Mouse (Mus musculus): ENCODE measurements around the gene Plxnb1. TPM values are rescaled to one million over a fixed set of nuclear protein-coding genes. Genes with fewer than 3 reads are reported as not detected.
A peak's percentile ranks its signal among the peaks of the same experiment; 100 is the strongest.

Gene Plxnb1
- total and polyA plus RNA-seq, 3 experiments = under 0.01 TPM; not detected in 2

DNA sequence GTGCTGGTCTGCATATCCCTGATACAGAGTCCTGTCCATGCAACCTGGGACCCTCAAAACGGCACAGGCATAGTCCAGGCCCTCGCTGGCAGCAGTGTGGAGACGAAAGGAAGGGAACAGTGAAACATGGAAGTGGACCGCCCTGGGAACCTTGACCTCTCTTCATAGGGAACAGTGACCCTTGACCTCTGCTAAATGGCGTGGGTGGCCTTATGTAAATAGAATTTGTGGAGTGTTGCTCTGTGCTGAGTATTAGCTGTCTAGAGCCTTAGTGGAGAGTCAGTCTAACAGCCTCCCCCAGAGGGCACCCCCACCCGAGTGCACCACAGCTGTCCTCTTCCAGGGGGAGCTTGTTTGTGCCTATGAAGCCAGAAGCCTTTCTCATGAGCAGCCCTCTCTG, 2.4 kb upstream of the Plxnb1 start:
- peaks cover 35% of the 10 kb centered on the region for H3K27me3 ChIP-seq (replicated peaks)
- peaks cover 4 to 9% of the 10 kb centered on the region in 2 experiments; a peak in 2 of 4 replicates for H3K4me1 ChIP-seq (ENCODE audit: control insufficient read depth in 1 of 2, insufficient read depth in 2 of 2)
- H3K9me3 ChIP-seq (replicated peaks; ENCODE audit: low read length) = no peaks in the 10 kb centered on the region
- no peak overlapping the region for H3K4me3 ChIP-seq (replicated peaks in 1 of 3; ENCODE audit: low read depth in 2 of 3, low read length in 2 of 3, poor library complexity in 1 of 3)
- H3K79me2 ChIP-seq (replicated peaks; ENCODE audit: control insufficient read depth, extremely low read depth, insufficient read depth, poor library complexity, severe bottlenecking) = no peaks in the 10 kb centered on the region
- peaks cover 28 to 49% of the 10 kb centered on the region in 2 experiments for H3K36me3 ChIP-seq (replicated peaks in 1 of 2; ENCODE audit: control insufficient read depth in 1 of 2, insufficient read depth in 1 of 2, low read length in 1 of 2)
- H3K27ac ChIP-seq (ENCODE audit: insufficient read depth, low read depth) = no peak overlapping the region
- dilution Hi-C loops (cut with MboI; ENCODE audit: extremely low pct_ligation_motif_present, extremely low pct_unique_long_range_greater_than_20kb, low sequenced_read_pairs) = no loop called here
- H3K9ac ChIP-seq (ENCODE audit: insufficient read depth, low read depth) = no peak overlapping the region
- in situ Hi-C loops (cut with MboI; ENCODE audit: low pct_ligation_motif_present, low pct_unique_long_range_greater_than_20kb, low sequenced_read_pairs) = no loop called here
- TF ChIP-seq MAX (IDR thresholded peaks at IDR 0.05; ENCODE audit: low read length) (no peak), MAZ (IDR thresholded peaks at IDR 0.05; ENCODE audit: low read depth, low read length) (no peak)
- no peak for DNase-seq (ENCODE audit: extremely low read depth)
- no peak overlapping the region for H3K4me2 ChIP-seq (ENCODE audit: insufficient read depth, low read depth, poor library complexity, severe bottlenecking)

- Histone ChIP-seq H3K27me3 (replicated peaks) (peaks cover 47% of the 10 kb centered on the region), H3K9ac (ENCODE audit: insufficient read depth, low read depth) (no peak overlapping the region), H3K4me1 (ENCODE audit: control insufficient read depth in 1 of 2, insufficient read depth in 2 of 2) (peaks cover 4 to 9% of the 10 kb centered on the region in 2 experiments; a peak in 2 of 4 replicates), H3K4me3 (replicated peaks in 1 of 3; ENCODE audit: low read depth in 2 of 3, low read length in 2 of 3, poor library complexity in 1 of 3) (no peak overlapping the region), H3K36me3 (replicated peaks in 1 of 2; ENCODE audit: control insufficient read depth in 1 of 2, insufficient read depth in 1 of 2, low read length in 1 of 2) (peaks cover 27 to 42% of the 10 kb centered on the region in 2 experiments), H3K9me3 (replicated peaks; ENCODE audit: low read length) (no peaks in the 10 kb centered on the region), H3K79me2 (replicated peaks; ENCODE audit: control insufficient read depth, extremely low read depth, insufficient read depth, poor library complexity, severe bottlenecking) (no peaks in the 10 kb centered on the region), H3K27ac (ENCODE audit: insufficient read depth, low read depth) (no peak overlapping the region), H3K4me2 (ENCODE audit: insufficient read depth, low read depth, poor library complexity, severe bottlenecking) (no peak overlapping the region)
- TF ChIP-seq IRF4 (IDR thresholded peaks at IDR 0.05; ENCODE audit: low read depth, low read length) (no peak), MEF2A (IDR thresholded peaks at IDR 0.05; ENCODE audit: borderline replicate concordance, low read depth, low read length) (no peak), USF1 (IDR thresholded peaks at IDR 0.05; ENCODE audit: low read depth, low read length) (no peak), CHD1 (IDR thresholded peaks at IDR 0.05; ENCODE audit: low read depth, low read length) (no peak), NRF1 (IDR thresholded peaks at IDR 0.05; ENCODE audit: low read depth, low read length) (no peak), TBP (conservative IDR thresholded peaks at IDR 0.05; ENCODE audit: low read depth, low read length) (no peak), CTCF (conservative IDR thresholded peaks at IDR 0.05 in 1 of 2, IDR thresholded peaks at IDR 0.05 in 1 of 2; ENCODE audit: low read depth in 2 of 2, low read length in 2 of 2) (no peak), ZC3H11A (IDR thresholded peaks at IDR 0.05; ENCODE audit: low read depth, low read length) (no peak), JUND (conservative IDR thresholded peaks at IDR 0.05; ENCODE audit: low read depth, low read length) (no peak), POLR2A (IDR thresholded peaks at IDR 0.05; ENCODE audit: low read depth, low read length) (no peak)
- dilution Hi-C loops (cut with MboI; ENCODE audit: extremely low pct_ligation_motif_present, extremely low pct_unique_long_range_greater_than_20kb, low sequenced_read_pairs) (no loop called here), in situ Hi-C loops (cut with MboI; ENCODE audit: low pct_ligation_motif_present, low pct_unique_long_range_greater_than_20kb, low sequenced_read_pairs) (no loop called here)
- DNase-seq (ENCODE audit: extremely low read depth) = no peak
Measured at GRCm38 (mm10) chr9:109093786-109094552, 1.2 kb upstream of the Plxnb1 start.

- in situ Hi-C loops (cut with MboI; ENCODE audit: low pct_ligation_motif_present, low pct_unique_long_range_greater_than_20kb, low sequenced_read_pairs) = no loop called here
- dilution Hi-C loops (cut with MboI; ENCODE audit: extremely low pct_ligation_motif_present, extremely low pct_unique_long_range_greater_than_20kb, low sequenced_read_pairs) = no loop called here
- no peak overlapping the region for H3K27ac ChIP-seq (ENCODE audit: insufficient read depth, low read depth)
Measured at GRCm38 (mm10) chr9:109094553-109095136, 544 bp upstream of the Plxnb1 start.

More at GRCm38 (mm10) chr9:109094553-109095136, 544 bp upstream of the Plxnb1 start:
- Histone ChIP-seq H3K36me3 (replicated peaks in 1 of 2; ENCODE audit: control insufficient read depth in 1 of 2, insufficient read depth in 1 of 2, low read length in 1 of 2) (peaks cover 24 to 36% of the 10 kb centered on the region in 2 experiments), H3K27me3 (replicated peaks) (peaks cover 54% of the 10 kb centered on the region), H3K79me2 (replicated peaks; ENCODE audit: control insufficient read depth, extremely low read depth, insufficient read depth, poor library complexity, severe bottlenecking) (no peaks in the 10 kb centered on the region), H3K4me2 (ENCODE audit: insufficient read depth, low read depth, poor library complexity, severe bottlenecking) (peak overlapping the region; percentile 95), H3K4me3 (replicated peaks in 1 of 3; ENCODE audit: low read depth in 2 of 3, low read length in 2 of 3, poor library complexity in 1 of 3) (peak overlapping the region in 1 of 3 experiments; percentile 65), H3K4me1 (ENCODE audit: control insufficient read depth in 1 of 2, insufficient read depth in 2 of 2) (peaks cover 4 to 9% of the 10 kb centered on the region in 2 experiments; a peak in 2 of 4 replicates), H3K9me3 (replicated peaks; ENCODE audit: low read length) (no peaks in the 10 kb centered on the region), H3K9ac (ENCODE audit: insufficient read depth, low read depth) (peak overlapping the region; percentile 52; the same call in 1 of the 2 replicates)
- DNase-seq (ENCODE audit: extremely low read depth) = no peak
- TF ChIP-seq EP300 (IDR thresholded peaks at IDR 0.05; ENCODE audit: low read length) (no peak), BHLHE40 (IDR thresholded peaks at IDR 0.05; ENCODE audit: low read depth, low read length) (no peak), MXI1 (IDR thresholded peaks at IDR 0.05; ENCODE audit: low read depth, low read length) (no peak), UBTF (IDR thresholded peaks at IDR 0.05; ENCODE audit: low read depth, low read length) (no peak), HCFC1 (IDR thresholded peaks at IDR 0.05; ENCODE audit: low read depth, low read length) (no peak), USF1 (IDR thresholded peaks at IDR 0.05; ENCODE audit: low read depth, low read length) (no peak), CHD1 (IDR thresholded peaks at IDR 0.05; ENCODE audit: low read depth, low read length) (no peak), ZKSCAN1 (IDR thresholded peaks at IDR 0.05; ENCODE audit: borderline replicate concordance, low read depth, low read length) (no peak), POLR2A (IDR thresholded peaks at IDR 0.05; ENCODE audit: low read depth, low read length) (no peak), ZNF384 (IDR thresholded peaks at IDR 0.05; ENCODE audit: low read depth, low read length) (no peak), MYC (IDR thresholded peaks at IDR 0.05; ENCODE audit: low read depth, low read length) (no peak), ETS1 (conservative IDR thresholded peaks at IDR 0.05; ENCODE audit: low read depth, low read length) (no peak), PAX5 (IDR thresholded peaks at IDR 0.05; ENCODE audit: low read length) (no peak), ELF1 (IDR thresholded peaks at IDR 0.05; ENCODE audit: low read depth, low read length) (no peak), MAZ (IDR thresholded peaks at IDR 0.05; ENCODE audit: low read depth, low read length) (no peak), TBP (conservative IDR thresholded peaks at IDR 0.05; ENCODE audit: low read depth, low read length) (no peak), MAFK (IDR thresholded peaks at IDR 0.05; ENCODE audit: insufficient replicate concordance, low read length) (no peak)

Measured in CH12.LX (cell line).